20 mouse cellular contexts compared by ENCODE assay signal in the genomic region with DNA sequence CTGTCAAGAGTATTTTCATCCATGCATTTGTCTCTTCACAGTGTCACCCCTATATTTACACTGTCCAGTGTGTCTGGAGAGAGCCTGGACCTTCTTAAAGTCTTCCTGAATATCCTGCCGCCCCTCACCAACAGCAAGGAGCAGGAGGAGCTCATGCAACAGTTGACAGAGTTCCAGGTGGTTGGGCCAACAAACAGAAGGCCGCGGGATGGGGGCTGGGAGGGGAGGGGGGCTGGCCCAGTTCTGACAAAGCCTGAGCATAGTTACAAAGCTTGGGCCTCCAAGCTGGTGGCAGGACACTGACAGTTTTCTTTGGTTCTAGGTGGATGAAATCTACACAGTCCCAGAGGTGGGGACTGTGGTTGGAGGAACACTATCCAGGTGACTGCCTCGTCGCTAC. TPM values are rescaled to one million over a fixed set of nuclear protein-coding genes. Genes with fewer than 3 reads are reported as not detected.
DNase-seq lines count a peak whose midpoint lies in the region; ATAC-seq and TF ChIP-seq lines count a peak whose summit lies in the region.
"Had no signal": no experiment of that assay in that cellular context is flagged by ENCODE, and none has a peak within 500 bp of the region (broad histone marks: within the 10 kb centered on the region; RNA-seq: fewer than 3 reads in every experiment).

No protein-coding gene starts in this region.

- WGBS in heart, embryonic 14.5 days, result 74% methylated on average over 5 of the region's 5 CpGs

- no peak for ATAC-seq in cerebellum, adult (ENCODE audit: insufficient number of reproducible peaks, low FRiP score, low TSS enrichment)
- no peak for ATAC-seq in heart, embryonic 14.5 days (ENCODE audit: insufficient number of reproducible peaks, insufficient read depth, low FRiP score, low read depth)
- ATAC-seq: forebrain, embryonic 14.5 days; inflammation-experienced regulatory T-cells, adult 6 months; intestine, postnatal 0 days had no signal

- H3K4me1 ChIP-seq in heart, embryonic 14.5 days (ENCODE audit: control insufficient read depth in 2 of 2, insufficient read depth in 2 of 2, low read length in 2 of 2), result peaks cover 13 to 34% of the 10 kb centered on the region in 2 experiments

- H3K4me3 ChIP-seq in heart, embryonic 14.5 days (ENCODE audit: control insufficient read depth in 1 of 2, insufficient read depth in 1 of 2, low read depth in 1 of 2, low read length in 2 of 2), result no peak overlapping the region
- H3K4me3 ChIP-seq in layer of hippocampus, adult 2 months, result no peak overlapping the region
- H3K4me3 ChIP-seq: embryonic facial prominence, embryonic 15.5 days; erythroblast, embryonic 14.5 days; forebrain, embryonic 10.5 days; heart, embryonic 15.5 days; hindbrain, embryonic 10.5 days; hindbrain, embryonic 15.5 days had no signal

- TF ChIP-seq CTCF in layer of hippocampus, adult 2 months (conservative IDR thresholded peaks at IDR 0.05), result no peak

- H3K27me3 ChIP-seq in heart, embryonic 14.5 days (ENCODE audit: control insufficient read depth, insufficient read depth, low read length), result no peaks in the 10 kb centered on the region
- H3K27me3 ChIP-seq: embryonic facial prominence, embryonic 15.5 days; heart, embryonic 15.5 days; hindbrain, embryonic 15.5 days had no signal

- intact Hi-C loops in heart, postnatal 10 days (cut with DNase I), result loop anchor here (10.0 kb wide), 1 partner anchor 431 kb away; a partner anchor contains a TSS

- H3K9ac ChIP-seq in heart, embryonic 14.5 days (ENCODE audit: low read length), result peak overlapping the region; percentile 44; the same call in 1 of the 2 replicates
- H3K9ac ChIP-seq: embryonic facial prominence, embryonic 15.5 days; heart, embryonic 15.5 days; hindbrain, embryonic 15.5 days had no signal

- H3K4me2 ChIP-seq in heart, embryonic 14.5 days (ENCODE audit: low read length), result no peak overlapping the region
- H3K4me2 ChIP-seq: embryonic facial prominence, embryonic 15.5 days; heart, embryonic 15.5 days; hindbrain, embryonic 15.5 days had no signal

- no peaks in the 10 kb centered on the region for H3K9me3 ChIP-seq in heart, embryonic 14.5 days (ENCODE audit: control insufficient read depth, low read length)
- H3K9me3 ChIP-seq: embryonic facial prominence, embryonic 15.5 days; forebrain, embryonic 10.5 days; heart, embryonic 15.5 days; hindbrain, embryonic 10.5 days; hindbrain, embryonic 15.5 days had no signal

- peak overlapping the region in 1 of 2 experiments; percentile 33; a peak in 2 of 4 replicates for H3K27ac ChIP-seq in heart, embryonic 14.5 days (replicated peaks in 1 of 2; ENCODE audit: control insufficient read depth in 1 of 2, insufficient read depth in 1 of 2, low read depth in 2 of 2, low read length in 2 of 2)
- peak overlapping the region; percentile 39; the same call in 1 of the 2 replicates for H3K27ac ChIP-seq in layer of hippocampus, adult 2 months
- H3K27ac ChIP-seq: embryonic facial prominence, embryonic 15.5 days; forebrain, embryonic 10.5 days; hindbrain, embryonic 10.5 days; hindbrain, embryonic 15.5 days had no signal

- peak; percentile 54 to 70 for DNase-seq in cerebellum, postnatal 14 days
- no peak for DNase-seq in heart, postnatal 10 days
- no peak for DNase-seq in layer of hippocampus, adult 2 months (ENCODE audit: low spot score in 2 of 2)
- no peak for DNase-seq in layer of hippocampus, adult 9-11 months
- peak; percentile 27 for DNase-seq in lung, postnatal 10 days
- no peak for DNase-seq in lung, postnatal 25 days (ENCODE audit: low spot score)
- DNase-seq: cerebellum, adult 11-12 months; embryo, embryonic 11 days had no signal

- H3K36me3 ChIP-seq in heart, embryonic 14.5 days (ENCODE audit: control insufficient read depth, insufficient read depth, low read length), result peaks cover 83% of the 10 kb centered on the region

RNA-seq across cellular contexts. Expression of a gene that starts 5.4 kb away (rescaled TPM):
- 24.8 and 29.1 TPM in 2 replicates for polyA plus RNA-seq in heart, embryonic 14.5 days (2014; fragmentation: Nextera tagmentation; extraction: Ambion mirVana)
- total RNA-seq in heart, postnatal 10 days (2021), result 10 to 100 TPM; 83.5 to 84.8 TPM
- 100 to 1,000 TPM; 118 to 138 TPM for total RNA-seq in layer of hippocampus, adult 2 months (2021)

RNA-seq across cellular contexts. Expression of a gene that starts 12.9 kb away (rescaled TPM):
- 27.1 and 31.5 TPM in 2 replicates for polyA plus RNA-seq in heart, embryonic 14.5 days (2014; fragmentation: Nextera tagmentation; extraction: Ambion mirVana)
- total RNA-seq in heart, postnatal 10 days (2021), result 10 to 100 TPM; 18.5 to 21.6 TPM
- total RNA-seq in layer of hippocampus, adult 2 months (2021), result 10 to 100 TPM in 1 of 2 experiments, 1 to 10 TPM in 1; 7.9 to 10.5 TPM

RNA-seq across cellular contexts. Expression of a gene that starts 22.3 kb away (rescaled TPM):
- polyA plus RNA-seq in heart, embryonic 14.5 days (2014; fragmentation: Nextera tagmentation; extraction: Ambion mirVana), result 6.8 and 7.0 TPM in 2 replicates
- 1 to 10 TPM; 1.3 to 2.3 TPM for total RNA-seq in heart, postnatal 10 days (2021)
- 10 to 100 TPM; 27.4 to 28.8 TPM for total RNA-seq in layer of hippocampus, adult 2 months (2021)
- total RNA-seq: MEL had no signal
- polyA plus RNA-seq: erythroblast, embryonic 14.5 days had no signal

RNA-seq across cellular contexts. Expression of a gene that starts 36.2 kb away (rescaled TPM):
- polyA plus RNA-seq in heart, embryonic 14.5 days (2014; fragmentation: Nextera tagmentation; extraction: Ambion mirVana), result 11.2 and 11.7 TPM in 2 replicates
- 10 to 100 TPM; 11.6 to 15.9 TPM for total RNA-seq in heart, postnatal 10 days (2021)
- 1 to 10 TPM; 5.4 to 6.0 TPM for total RNA-seq in layer of hippocampus, adult 2 months (2021)

RNA-seq across cellular contexts. Expression of a gene that starts 36.3 kb away (rescaled TPM):
- polyA plus RNA-seq in heart, embryonic 14.5 days (2014; fragmentation: Nextera tagmentation; extraction: Ambion mirVana), result 24.1 and 24.2 TPM in 2 replicates
- 10 to 100 TPM; 21.6 to 27.4 TPM for total RNA-seq in heart, postnatal 10 days (2021)
- total RNA-seq in layer of hippocampus, adult 2 months (2021), result 10 to 100 TPM; 44.0 to 48.3 TPM

Comparison
In these comparisons a context has a peak if more than half of its experiments do, and no peak if none do; other contexts are left out.
1. DNase-seq: peak in cerebellum, postnatal 14 days (2 of 2) and lung, postnatal 10 days (single experiment); none in heart, postnatal 10 days (0 of 2), layer of hippocampus, adult 2 months (0 of 2), layer of hippocampus, adult 9-11 months (single experiment) and lung, postnatal 25 days (single experiment).
2. RNA of a gene that starts 22.3 kb away (total RNA-seq): 27.4 to 28.8 TPM in layer of hippocampus, adult 2 months; 1.3 to 2.3 TPM in heart, postnatal 10 days; every median in the first group is over 4 times any median in the second.